Mouse (Mus musculus) myocyte (in vitro differentiated cells): ENCODE results near the gene Shroom3.

Experiments
- CEBPB ChIP-seq: IDR thresholded peaks from 2 replicates; pipeline ENCODE4 v1.6.1; 2011; ENCODE audit warnings: mild to moderate bottlenecking, moderate library complexity; ENCODE audit not compliant: poor library complexity, insufficient read depth, severe bottlenecking
- E2F4 ChIP-seq: IDR thresholded peaks from one replicate; pipeline ENCODE4 v1.6.1; 2011; ENCODE audit warnings: mild to moderate bottlenecking, control low read depth, moderate library complexity; ENCODE audit not compliant: insufficient read depth
- MAX ChIP-seq: IDR thresholded peaks from one replicate; pipeline ENCODE4 v1.6.1; 2011; ENCODE audit warnings: low read depth, mild to moderate bottlenecking, control low read depth
- MYOG ChIP-seq, 3 experiments: IDR thresholded peaks; one replicate each; pipeline ENCODE4 v1.6.1; 2011; ENCODE audit warnings: control low read depth in 2 of 3, low read depth in 2 of 3, mild to moderate bottlenecking in 2 of 3; ENCODE audit not compliant: insufficient read length in 2 of 3, control insufficient read depth in 1 of 3, insufficient read depth in 1 of 3
- POLR2A ChIP-seq: IDR thresholded peaks from one replicate; pipeline ENCODE4 v1.6.1; 2011; ENCODE audit warnings: low read depth, mild to moderate bottlenecking, control low read depth, moderate library complexity; ENCODE audit not compliant: insufficient read length
- POLR2AphosphoS2 ChIP-seq: IDR thresholded peaks from one replicate; pipeline ENCODE4 v1.6.1; 2011; ENCODE audit warnings: low read depth, control low read depth; ENCODE audit not compliant: insufficient read length
- REST ChIP-seq: IDR thresholded peaks from one replicate; pipeline ENCODE4 v1.6.1; 2011; ENCODE audit warnings: mild to moderate bottlenecking, control low read depth, moderate library complexity; ENCODE audit not compliant: insufficient read depth, insufficient read length
- SRF ChIP-seq: IDR thresholded peaks from one replicate; pipeline ENCODE4 v1.6.1; 2011; ENCODE audit warnings: low read depth; ENCODE audit not compliant: control insufficient read depth, insufficient read length
- TCF12 ChIP-seq: IDR thresholded peaks from one replicate; pipeline ENCODE4 v1.6.1; 2011; ENCODE audit warnings: mild to moderate bottlenecking, control low read depth; ENCODE audit not compliant: poor library complexity, insufficient read depth, severe bottlenecking

DNA sequence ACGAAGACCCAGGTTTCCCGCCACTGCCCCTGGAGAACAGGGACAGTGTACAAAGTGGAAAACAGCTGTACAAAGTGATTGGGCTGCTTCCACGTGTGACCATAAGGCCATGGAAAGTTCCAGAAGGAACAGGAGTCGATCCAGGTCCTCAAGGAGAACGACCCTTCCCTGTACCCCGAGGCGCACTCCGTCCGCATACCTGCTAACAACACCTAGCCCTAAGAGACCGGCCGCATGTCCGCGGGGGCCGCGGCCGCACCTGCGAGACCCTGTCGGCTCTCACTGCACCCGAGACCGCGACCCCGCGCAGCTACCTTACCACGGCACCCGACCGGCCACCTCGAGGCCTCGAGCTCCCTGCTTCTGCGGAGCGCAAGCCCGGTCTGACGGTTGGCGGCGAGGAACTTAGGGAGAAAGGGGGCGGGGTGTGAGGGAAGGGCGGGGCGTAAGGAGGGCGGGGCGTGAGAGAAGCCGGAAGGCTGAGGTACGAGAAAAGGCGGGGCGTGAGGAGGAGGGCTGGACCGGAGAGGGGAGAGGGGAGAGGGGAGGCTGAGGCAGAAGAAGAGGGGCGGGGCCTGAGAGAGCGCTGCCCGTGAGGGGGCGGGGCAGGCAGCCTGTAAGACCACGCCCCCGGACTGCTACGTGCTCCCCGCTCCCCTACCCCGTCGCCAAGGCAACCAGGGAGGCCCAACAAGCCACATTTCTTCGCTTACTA, 8.2 kb upstream of the Shroom3 start, which contains the start of gene Ccdc158:
- no peak for TF ChIP-seq E2F4
- no peak for TF ChIP-seq TCF12
- TF ChIP-seq POLR2AphosphoS2 = no peak
- TF ChIP-seq POLR2A = no peak
- no peak for TF ChIP-seq SRF
- no peak for TF ChIP-seq MYOG (IDR thresholded peaks at IDR 0.05; ENCODE audit: control insufficient read depth in 1 of 3, insufficient read depth in 1 of 3, insufficient read length in 2 of 3, low read depth in 2 of 3)
- TF ChIP-seq MAX = no peak
- TF ChIP-seq REST = no peak
- no peak for TF ChIP-seq CEBPB
